Mouse (Mus musculus) embryonic facial prominence, embryonic 14.5 days (tissue): Measurements from ENCODE around the gene Opn3. TPM values are rescaled to one million over a fixed set of nuclear protein-coding genes. Genes with fewer than 3 reads are reported as not detected.

Experiments used
- ATAC-seq: fragments of 200-750 bp; cut with Nextera tagmentation; 2 replicates; pipeline ENCODE4 v1.8.0; 2017; ENCODE audit warnings: low read depth, moderate number of reproducible peaks, moderate TSS enrichment
- DNase-seq: peaks from one replicate; pipeline ENCODE4 v3.0.0-alpha.2; 2015; ENCODE audit warnings: low spot score
- H3K27ac ChIP-seq: fragments of 300-500 bp; sonication (generic); replicated peaks from 2 replicates; pipeline ENCODE4 v1.5.1; 2014; ENCODE audit warnings: low read depth, mild to moderate bottlenecking, low read length, moderate library complexity
- H3K27me3 ChIP-seq: fragments of 300-500 bp; sonication (generic); replicated peaks from 2 replicates; pipeline ENCODE4 v1.6.1; 2014; ENCODE audit warnings: low read length; ENCODE audit not compliant: control insufficient read depth, insufficient read depth
- H3K36me3 ChIP-seq: fragments of 300-500 bp; sonication (generic); 2 replicates; pipeline ENCODE4 v1.6.1; 2014; ENCODE audit warnings: low read length, mixed read lengths; ENCODE audit not compliant: control insufficient read depth, insufficient read depth
- H3K4me1 ChIP-seq: fragments of 300-500 bp; sonication (generic); 2 replicates; pipeline ENCODE4 v1.6.1; 2014; ENCODE audit warnings: antibody characterized with exemption, low read length; ENCODE audit not compliant: control insufficient read depth, insufficient read depth
- H3K4me2 ChIP-seq: fragments of 300-500 bp; sonication (generic); 2 replicates; pipeline ENCODE4 v1.6.1; 2014; ENCODE audit warnings: low read depth, mild to moderate bottlenecking, low read length, moderate library complexity, mixed read lengths
- H3K4me3 ChIP-seq: fragments of 300-500 bp; sonication (generic); 2 replicates; pipeline ENCODE4 v1.5.1; 2014; ENCODE audit warnings: low read depth, mild to moderate bottlenecking, low read length
- H3K9ac ChIP-seq: fragments of 300-500 bp; sonication (generic); 2 replicates; pipeline ENCODE4 v1.6.1; 2014; ENCODE audit warnings: low read depth, mild to moderate bottlenecking, low read length, moderate library complexity, mixed read lengths
- H3K9me3 ChIP-seq: fragments of 300-500 bp; sonication (generic); 2 replicates; pipeline ENCODE4 v1.6.1; 2016; ENCODE audit warnings: low read length; ENCODE audit not compliant: control insufficient read depth
- WGBS: fragments of 180-500 bp; shearing (Covaris S2); extraction: QIAGEN DNeasy Blood & Tissue Kit; methylation state at CpG from one replicate; pipeline ENCODE4 v1.1.7; 2014; 5-methylcytosine and 5-hydroxymethylcytosine counted together
- polyA plus RNA-seq: library from polyadenylated mRNA; unstranded; fragments of >200 nt; fragmentation: Nextera tagmentation; extraction: Ambion mirVana; gene quantifications from 2 replicates; pipeline ENCODE4 v1.2.1, GENCODE M21; 2014

Gene Opn3
- polyA plus RNA-seq, 1 experiment from 2014 or later, result 5.2 TPM

DNA sequence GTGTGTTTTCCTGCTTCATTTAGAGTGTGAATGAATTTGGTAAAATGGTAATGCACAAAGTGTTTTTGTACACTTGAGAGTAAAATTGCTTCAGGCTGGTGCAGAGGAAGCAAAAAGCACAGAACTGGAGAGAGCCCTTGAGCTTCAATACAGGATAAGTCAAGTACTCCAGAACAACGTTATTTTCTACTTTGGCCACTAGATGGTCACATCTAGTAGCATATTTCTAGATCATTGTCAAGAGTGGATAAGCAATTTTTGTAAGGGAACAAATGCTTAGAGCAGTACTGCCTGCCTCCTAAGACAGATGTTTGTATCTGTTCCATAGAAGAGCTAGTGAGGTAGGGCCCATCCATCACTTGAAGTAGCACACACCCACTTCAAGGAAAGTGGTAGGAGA, 20.9 kb downstream of the Opn3 start:
- H3K36me3 ChIP-seq, result no peaks in the 10 kb centered on the region
- DNase-seq, result no peak
- no peaks in the 10 kb centered on the region for H3K9me3 ChIP-seq
- H3K4me3 ChIP-seq, result no peak overlapping the region
- H3K27me3 ChIP-seq, result no peaks in the 10 kb centered on the region
- 21% methylated on average over 1 of the region's 1 CpGs for WGBS
- no peak overlapping the region for H3K4me2 ChIP-seq
- H3K9ac ChIP-seq, result no peak overlapping the region
- no peaks in the 10 kb centered on the region; the same call in 1 of the 2 replicates for H3K4me1 ChIP-seq
- ATAC-seq, result no peak
- no peak overlapping the region for H3K27ac ChIP-seq

DNA sequence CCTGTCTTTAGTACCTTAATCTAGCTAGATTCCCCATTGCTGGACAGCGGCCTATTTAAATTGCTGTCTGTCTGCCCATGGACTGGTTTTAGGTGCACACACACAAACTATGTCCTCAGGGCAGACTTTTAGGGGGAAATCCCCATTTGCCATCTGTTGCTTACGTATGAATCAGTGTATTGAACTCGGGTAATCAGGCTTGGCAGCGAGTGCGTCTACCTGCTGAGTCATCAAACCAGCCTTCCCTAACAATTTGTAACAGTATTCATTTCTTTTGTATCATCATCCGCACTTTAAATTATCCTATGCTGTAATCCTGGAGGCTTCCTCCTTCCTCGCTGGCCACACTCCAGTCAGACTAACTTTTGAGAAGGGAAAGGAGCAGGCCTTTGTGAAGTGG, 22.5 kb downstream of the Opn3 start:
- no peak for DNase-seq
- no peak for ATAC-seq
- 62% methylated on average over 7 of the region's 7 CpGs for WGBS
- H3K36me3 ChIP-seq, result no peaks in the 10 kb centered on the region
- no peaks in the 10 kb centered on the region; the same call in none of the 2 replicates for H3K4me1 ChIP-seq
- H3K4me2 ChIP-seq, result no peak overlapping the region
- H3K27ac ChIP-seq, result no peak overlapping the region
- no peak overlapping the region for H3K4me3 ChIP-seq
- H3K9ac ChIP-seq, result no peak overlapping the region
- H3K9me3 ChIP-seq, result no peaks in the 10 kb centered on the region
- no peaks in the 10 kb centered on the region for H3K27me3 ChIP-seq

DNA sequence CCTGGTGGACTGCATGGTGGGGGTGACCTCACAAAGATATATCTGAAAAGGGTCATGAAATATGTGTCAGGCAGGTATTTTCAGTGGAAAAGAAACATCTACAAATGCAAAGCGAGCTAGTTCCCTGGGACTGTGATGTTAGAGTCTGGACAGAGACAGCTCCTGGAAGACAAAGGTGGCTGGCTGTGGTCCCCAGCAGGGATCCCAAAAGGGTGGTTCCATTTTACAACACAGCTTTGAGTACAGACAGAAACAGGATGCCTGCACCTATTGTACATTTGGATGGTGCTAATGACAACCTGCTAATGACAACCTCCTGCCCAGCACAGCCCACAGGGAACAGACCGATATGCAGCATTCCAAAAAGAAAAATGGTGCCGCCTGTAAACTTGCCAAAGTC, 23.1 kb downstream of the Opn3 start:
- H3K4me3 ChIP-seq, result no peak overlapping the region
- WGBS, result 81% methylated on average over 3 of the region's 3 CpGs
- no peak for ATAC-seq
- DNase-seq, result no peak
- H3K4me2 ChIP-seq, result no peak overlapping the region
- H3K4me1 ChIP-seq, result no peaks in the 10 kb centered on the region; the same call in none of the 2 replicates
- no peak overlapping the region for H3K9ac ChIP-seq
- H3K9me3 ChIP-seq, result no peaks in the 10 kb centered on the region
- H3K27ac ChIP-seq, result no peak overlapping the region
- H3K36me3 ChIP-seq, result no peaks in the 10 kb centered on the region
- no peaks in the 10 kb centered on the region for H3K27me3 ChIP-seq

- Histone ChIP-seq H3K27me3 (no peaks in the 10 kb centered on the region), H3K36me3 (no peaks in the 10 kb centered on the region), H3K9me3 (no peaks in the 10 kb centered on the region), H3K4me3 (no peak overlapping the region), H3K27ac (no peak overlapping the region), H3K9ac (no peak overlapping the region), H3K4me2 (no peak overlapping the region), H3K4me1 (no peaks in the 10 kb centered on the region; the same call in none of the 2 replicates)
- ATAC-seq (no peak), DNase-seq (peak; percentile 53)
- 71% methylated on average over 5 of the region's 5 CpGs for WGBS
Observed at GRCm38 (mm10) chr1:175668666-175669405, 23.7 kb downstream of the Opn3 start.

DNA sequence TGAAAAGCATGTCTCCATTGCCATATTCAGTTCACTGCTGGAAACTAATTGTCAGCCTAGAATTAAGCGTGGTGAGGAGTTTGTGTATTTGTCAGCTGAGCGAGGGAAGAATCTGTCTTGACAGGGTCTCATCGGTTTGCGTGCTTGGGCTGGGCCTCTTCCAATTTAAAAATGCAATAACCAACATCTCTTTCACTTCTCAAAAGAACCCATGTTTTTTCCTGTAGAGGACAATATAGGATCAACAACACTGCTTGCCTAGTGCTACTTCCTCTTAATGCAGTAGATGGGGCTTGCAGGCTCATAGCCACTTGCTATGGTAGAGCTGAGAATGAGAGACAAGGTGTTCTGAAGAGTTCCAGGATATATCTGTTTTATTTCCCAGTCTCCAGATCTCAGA, 32.7 kb downstream of the Opn3 start:
- ATAC-seq (no peak), DNase-seq (no peak)
- H3K27me3 ChIP-seq, result no peaks in the 10 kb centered on the region
- H3K4me2 ChIP-seq, result no peak overlapping the region
- no peaks in the 10 kb centered on the region for H3K4me1 ChIP-seq
- no peak overlapping the region for H3K9ac ChIP-seq
- WGBS, result 94% methylated on average over 4 of the region's 4 CpGs
- H3K36me3 ChIP-seq, result no peaks in the 10 kb centered on the region
- no peak overlapping the region for H3K4me3 ChIP-seq
- H3K27ac ChIP-seq, result no peak overlapping the region
- no peaks in the 10 kb centered on the region for H3K9me3 ChIP-seq

- no peaks in the 10 kb centered on the region for H3K27me3 ChIP-seq
- H3K36me3 ChIP-seq, result no peaks in the 10 kb centered on the region
- no peaks in the 10 kb centered on the region for H3K4me1 ChIP-seq
- ATAC-seq (no peak), DNase-seq (no peak)
- H3K9ac ChIP-seq, result no peak overlapping the region
- H3K4me2 ChIP-seq, result no peak overlapping the region
- no peaks in the 10 kb centered on the region for H3K9me3 ChIP-seq
- no peak overlapping the region for H3K27ac ChIP-seq
- WGBS, result 89% methylated on average over 4 of the region's 4 CpGs
- no peak overlapping the region for H3K4me3 ChIP-seq
Observed at GRCm38 (mm10) chr1:175648615-175649014, 44.0 kb downstream of the Opn3 start.

DNA sequence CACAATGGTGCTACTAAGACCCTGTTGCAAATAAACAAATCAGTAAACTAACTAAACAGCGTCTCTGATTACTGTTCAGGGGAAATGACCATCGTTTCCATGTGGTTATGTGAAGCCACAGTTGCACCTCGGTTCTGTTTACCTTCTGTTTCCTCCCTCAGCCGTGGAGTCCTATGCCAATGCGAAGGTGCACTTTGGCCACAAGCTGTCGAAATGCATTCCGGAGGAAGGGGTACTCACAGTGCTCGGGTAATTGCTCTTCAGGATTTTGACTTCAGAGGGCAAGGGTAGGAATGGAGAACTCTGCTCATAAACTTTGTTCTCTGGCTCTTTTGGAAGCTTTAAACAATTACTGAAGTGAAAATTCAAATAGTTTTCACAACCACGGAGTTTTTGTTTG, 45.6 kb downstream of the Opn3 start:
- 64% methylated on average over 9 of the region's 9 CpGs for WGBS
- ATAC-seq, result no peak

DNA sequence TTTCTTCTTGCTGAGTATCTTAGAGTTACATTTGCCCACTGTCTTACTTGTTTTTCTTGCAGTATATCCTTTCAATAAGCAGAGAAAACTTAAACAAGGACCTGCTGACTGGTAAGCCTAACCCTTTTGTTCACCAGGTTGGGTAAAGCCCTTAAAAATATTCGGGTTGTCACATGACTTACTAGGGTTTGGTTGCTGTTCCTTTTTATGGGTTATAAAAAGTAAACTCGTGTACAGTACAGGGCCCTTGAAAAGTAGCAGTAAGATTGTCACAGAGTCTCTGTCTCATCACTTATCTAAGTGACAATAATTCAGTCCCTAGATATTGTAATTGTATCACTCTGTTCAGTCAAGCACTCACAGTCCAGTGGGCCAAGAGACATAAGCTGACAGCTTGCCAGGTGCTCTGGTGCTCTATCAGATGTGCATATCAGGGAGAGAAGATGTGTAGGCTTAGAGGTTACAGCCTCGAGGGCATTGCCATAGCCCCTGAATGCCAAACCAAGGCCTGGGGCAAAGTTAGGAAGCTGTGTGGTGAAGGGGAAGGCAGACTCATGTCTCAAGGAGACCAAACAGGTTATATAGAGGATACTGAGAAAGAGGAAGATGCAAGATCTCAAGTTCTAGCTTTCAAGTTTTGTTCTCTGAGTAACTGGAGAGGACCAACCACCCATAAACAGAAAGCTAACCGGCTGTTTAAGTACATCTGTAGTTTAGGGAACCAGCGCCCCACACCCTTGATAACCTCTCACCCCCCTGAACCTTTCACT, 48.9 kb downstream of the Opn3 start:
- no peaks in the 10 kb centered on the region for H3K27me3 ChIP-seq
- H3K36me3 ChIP-seq, result no peaks in the 10 kb centered on the region
- no peak overlapping the region for H3K27ac ChIP-seq
- WGBS, result 71% methylated on average over 5 of the region's 5 CpGs
- no peaks in the 10 kb centered on the region for H3K9me3 ChIP-seq
- ATAC-seq (no peak), DNase-seq (no peak)
- H3K4me1 ChIP-seq, result no peaks in the 10 kb centered on the region
- H3K4me3 ChIP-seq, result no peak overlapping the region
- no peak overlapping the region for H3K4me2 ChIP-seq
- H3K9ac ChIP-seq, result no peak overlapping the region

More for the DNA sequence above, 45.6 kb downstream of the Opn3 start:
- H3K27me3 ChIP-seq, result no peaks in the 10 kb centered on the region
- no peak for DNase-seq
- no peak overlapping the region for H3K9ac ChIP-seq
- no peak overlapping the region for H3K4me2 ChIP-seq
- H3K36me3 ChIP-seq, result no peaks in the 10 kb centered on the region
- no peaks in the 10 kb centered on the region for H3K9me3 ChIP-seq
- no peak overlapping the region for H3K4me3 ChIP-seq
- H3K4me1 ChIP-seq, result no peaks in the 10 kb centered on the region
- H3K27ac ChIP-seq, result no peak overlapping the region
